Mouse (Mus musculus): Measurements from ENCODE around the gene Erf. TPM values are rescaled to one million over a fixed set of nuclear protein-coding genes. Genes with fewer than 3 reads are reported as not detected.
A peak's percentile ranks its signal among the peaks of the same experiment; 100 is the strongest.

Gene Erf
- polyA plus RNA-seq, 1 experiment from 2014 or later, result 8.5 TPM

DNA sequence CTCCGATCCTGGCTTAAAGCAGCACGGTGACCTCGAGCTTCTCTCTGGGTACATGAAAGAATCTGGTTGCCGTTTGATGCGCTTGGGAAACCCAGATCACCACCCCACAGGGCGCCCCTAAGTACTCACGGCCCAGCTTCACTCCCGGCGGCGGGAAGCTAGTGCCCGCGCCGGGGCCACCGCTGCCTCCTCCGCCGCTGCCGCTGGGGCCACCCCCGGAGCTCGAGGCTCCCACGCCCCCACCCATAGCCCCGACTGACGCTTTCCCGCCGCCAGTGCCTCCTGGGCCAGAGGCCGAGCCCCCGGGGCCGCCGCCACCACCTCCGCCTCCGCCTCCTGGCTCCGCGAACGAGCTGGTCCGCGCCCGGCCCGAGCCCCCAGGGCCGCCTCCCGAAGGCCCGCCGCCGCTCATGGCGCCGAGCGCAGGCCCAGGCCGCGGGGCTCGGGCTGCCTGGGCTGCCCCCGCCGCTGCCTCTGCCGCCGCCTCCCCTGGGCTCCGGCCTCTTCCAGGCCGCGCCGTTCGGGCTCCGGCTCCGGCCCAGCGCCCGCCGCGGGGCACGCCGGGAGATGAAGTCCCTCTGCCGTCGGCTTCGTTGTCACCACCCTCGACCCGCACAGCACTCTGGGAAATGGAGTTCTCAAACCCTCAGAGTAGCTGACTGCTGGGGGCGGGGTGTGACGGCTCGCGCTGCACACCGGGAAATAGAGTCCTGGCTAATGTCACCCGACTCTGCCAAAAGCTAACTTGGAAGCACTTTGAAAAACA, 13.1 kb downstream of the Erf start, which contains the start of gene Gsk3a:
Gsk3a (minus strand) TSS at position 603 of the 766 bp plus-strand sequence.
- peak within 1 kb of the TSS; percentile 82 for H3K4me2 ChIP-seq (ENCODE audit: low read depth, low read length)
- no peaks in the 10 kb centered on the region for H3K9me3 ChIP-seq (replicated peaks; ENCODE audit: control insufficient read depth, low read length)
- peak; percentile 85 for ATAC-seq (replicated peaks; ENCODE audit: extremely low read depth, insufficient read depth, low FRiP score)
- under 1% methylated on average over 69 of the region's 76 CpGs for WGBS
- peak within 1 kb of the TSS; percentile 95 for H3K27ac ChIP-seq (ENCODE audit: low read length)
- peak within 1 kb of the TSS; percentile 90 for H3K4me3 ChIP-seq (ENCODE audit: low read length)
- peaks cover 12% of the 10 kb centered on the region for H3K36me3 ChIP-seq (ENCODE audit: control insufficient read depth, insufficient read depth)
- peak within 1 kb of the TSS; percentile 98 for H3K9ac ChIP-seq (ENCODE audit: low read length)
- no peaks in the 10 kb centered on the region for H3K27me3 ChIP-seq (ENCODE audit: control insufficient read depth, insufficient read depth, low read length)
- peaks cover 36% of the 10 kb centered on the region for H3K4me1 ChIP-seq (ENCODE audit: control insufficient read depth, insufficient read depth, low read length)

- ATAC-seq (replicated peaks; ENCODE audit: extremely low read depth, insufficient read depth, low FRiP score), result no peak
- WGBS, result 92% methylated on average over 5 of the region's 5 CpGs
- Histone ChIP-seq H3K27me3 (ENCODE audit: control insufficient read depth, insufficient read depth, low read length) (no peaks in the 10 kb centered on the region), H3K27ac (ENCODE audit: low read length) (no peak overlapping the region), H3K4me3 (ENCODE audit: low read length) (no peak overlapping the region), H3K9me3 (replicated peaks; ENCODE audit: control insufficient read depth, low read length) (no peaks in the 10 kb centered on the region), H3K9ac (ENCODE audit: low read length) (0 out of 2 replicates have a peak overlapping the region, but pooled peaks have one; percentile 14), H3K4me1 (ENCODE audit: control insufficient read depth, insufficient read depth, low read length) (peaks cover 28% of the 10 kb centered on the region), H3K4me2 (ENCODE audit: low read depth, low read length) (no peak overlapping the region), H3K36me3 (ENCODE audit: control insufficient read depth, insufficient read depth) (peaks cover 28% of the 10 kb centered on the region)
Measured at GRCm38 (mm10) chr7:25235526-25235925, 15.0 kb downstream of the Erf start.

DNA sequence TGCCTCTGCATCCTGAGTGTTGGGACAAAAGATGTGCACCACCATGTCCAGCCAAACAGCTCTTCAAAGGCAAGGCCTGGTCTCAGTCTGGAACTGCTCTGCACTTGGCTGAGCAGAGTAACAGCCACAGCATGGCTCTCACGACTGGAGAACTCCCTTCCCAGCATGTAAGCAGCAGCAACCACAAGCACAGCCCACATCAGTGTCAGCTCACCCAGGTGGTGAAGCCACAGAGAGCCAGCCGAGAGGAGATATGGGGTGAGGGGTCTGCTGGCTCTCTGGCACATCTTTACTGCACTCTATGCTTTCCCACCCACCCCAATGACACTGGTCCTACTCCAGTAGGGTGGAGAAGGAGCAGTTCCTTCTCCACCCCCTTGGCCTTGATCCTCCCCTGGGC, 17.5 kb downstream of the Erf start:
- peak overlapping the region; percentile 33; the same call in 1 of the 2 replicates for H3K27ac ChIP-seq (ENCODE audit: low read length)
- 68% methylated on average over 2 of the region's 2 CpGs for WGBS
- no peaks in the 10 kb centered on the region for H3K9me3 ChIP-seq (replicated peaks; ENCODE audit: control insufficient read depth, low read length)
- H3K4me3 ChIP-seq (ENCODE audit: low read length), result no peak overlapping the region
- H3K27me3 ChIP-seq (ENCODE audit: control insufficient read depth, insufficient read depth, low read length), result no peaks in the 10 kb centered on the region
- H3K4me2 ChIP-seq (ENCODE audit: low read depth, low read length), result no peak overlapping the region
- ATAC-seq (replicated peaks; ENCODE audit: extremely low read depth, insufficient read depth, low FRiP score), result no peak
- H3K9ac ChIP-seq (ENCODE audit: low read length), result no peak overlapping the region
- peaks cover 16% of the 10 kb centered on the region for H3K4me1 ChIP-seq (ENCODE audit: control insufficient read depth, insufficient read depth, low read length)
- H3K36me3 ChIP-seq (ENCODE audit: control insufficient read depth, insufficient read depth), result peaks cover 50% of the 10 kb centered on the region

- Histone ChIP-seq H3K27ac (ENCODE audit: low read length) (peak overlapping the region; percentile 57; the same call in 1 of the 2 replicates), H3K9me3 (replicated peaks; ENCODE audit: control insufficient read depth, low read length) (no peaks in the 10 kb centered on the region), H3K36me3 (ENCODE audit: control insufficient read depth, insufficient read depth) (peaks cover 59% of the 10 kb centered on the region), H3K9ac (ENCODE audit: low read length) (no peak overlapping the region), H3K4me1 (ENCODE audit: control insufficient read depth, insufficient read depth, low read length) (peaks cover 16% of the 10 kb centered on the region), H3K4me3 (ENCODE audit: low read length) (no peak overlapping the region), H3K4me2 (ENCODE audit: low read depth, low read length) (no peak overlapping the region), H3K27me3 (ENCODE audit: control insufficient read depth, insufficient read depth, low read length) (no peaks in the 10 kb centered on the region)
- WGBS, result 56% methylated on average over 5 of the region's 5 CpGs
- no peak for ATAC-seq (replicated peaks; ENCODE audit: extremely low read depth, insufficient read depth, low FRiP score)
Measured at GRCm38 (mm10) chr7:25232101-25232648, 18.4 kb downstream of the Erf start.

DNA sequence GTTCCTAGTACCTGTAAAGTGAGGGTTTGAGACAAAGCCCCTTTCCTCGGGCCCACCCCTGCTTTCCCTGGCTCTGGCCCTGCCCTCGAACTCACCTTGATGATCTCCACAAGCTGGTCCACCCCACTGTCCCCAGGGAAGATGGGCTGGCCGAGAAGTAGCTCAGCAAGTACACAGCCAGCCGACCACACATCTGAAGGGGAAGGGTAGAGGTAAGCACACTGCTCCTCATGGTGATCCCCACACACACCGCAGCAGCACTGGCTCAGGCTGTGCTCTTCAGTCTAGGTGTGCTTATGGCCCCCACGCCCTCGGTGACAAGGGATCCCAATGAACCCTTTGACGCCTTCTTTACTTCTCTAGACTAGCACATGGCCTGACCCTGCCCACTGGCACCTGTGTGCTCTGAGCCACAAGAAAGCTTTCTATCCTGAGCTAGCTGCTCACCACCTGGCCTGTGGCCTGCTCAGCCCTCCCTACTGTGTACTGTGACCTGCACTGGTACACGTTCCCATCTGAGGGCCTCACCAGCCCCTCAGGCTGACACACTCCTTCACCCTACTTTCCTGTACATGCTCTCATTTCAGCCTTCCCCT, 19.8 kb downstream of the Erf start:
- no peak overlapping the region for H3K4me2 ChIP-seq (ENCODE audit: low read depth, low read length)
- 0 out of 2 replicates have a peak, but pooled peaks have one; percentile 26 for ATAC-seq (replicated peaks; ENCODE audit: extremely low read depth, insufficient read depth, low FRiP score)
- H3K9ac ChIP-seq (ENCODE audit: low read length), result no peak overlapping the region
- H3K27ac ChIP-seq (ENCODE audit: low read length), result no peak overlapping the region
- no peaks in the 10 kb centered on the region for H3K27me3 ChIP-seq (ENCODE audit: control insufficient read depth, insufficient read depth, low read length)
- H3K9me3 ChIP-seq (replicated peaks; ENCODE audit: control insufficient read depth, low read length), result no peaks in the 10 kb centered on the region
- peaks cover 71% of the 10 kb centered on the region for H3K36me3 ChIP-seq (ENCODE audit: control insufficient read depth, insufficient read depth)
- no peak overlapping the region for H3K4me3 ChIP-seq (ENCODE audit: low read length)
- peaks cover 6% of the 10 kb centered on the region for H3K4me1 ChIP-seq (ENCODE audit: control insufficient read depth, insufficient read depth, low read length)
- WGBS, result 74% methylated on average over 9 of the region's 9 CpGs

- Histone ChIP-seq H3K27ac (ENCODE audit: low read length) (no peak overlapping the region), H3K4me2 (ENCODE audit: low read depth, low read length) (no peak overlapping the region), H3K36me3 (ENCODE audit: control insufficient read depth, insufficient read depth) (peaks cover 68% of the 10 kb centered on the region), H3K27me3 (ENCODE audit: control insufficient read depth, insufficient read depth, low read length) (no peaks in the 10 kb centered on the region), H3K9ac (ENCODE audit: low read length) (no peak overlapping the region), H3K4me3 (ENCODE audit: low read length) (no peak overlapping the region), H3K4me1 (ENCODE audit: control insufficient read depth, insufficient read depth, low read length) (no peaks in the 10 kb centered on the region), H3K9me3 (replicated peaks; ENCODE audit: control insufficient read depth, low read length) (no peaks in the 10 kb centered on the region)
- 96% methylated on average over 1 of the region's 1 CpGs for WGBS
- no peak for ATAC-seq (replicated peaks; ENCODE audit: extremely low read depth, insufficient read depth, low FRiP score)
Measured at GRCm38 (mm10) chr7:25227523-25228300, 22.8 kb downstream of the Erf start.

DNA sequence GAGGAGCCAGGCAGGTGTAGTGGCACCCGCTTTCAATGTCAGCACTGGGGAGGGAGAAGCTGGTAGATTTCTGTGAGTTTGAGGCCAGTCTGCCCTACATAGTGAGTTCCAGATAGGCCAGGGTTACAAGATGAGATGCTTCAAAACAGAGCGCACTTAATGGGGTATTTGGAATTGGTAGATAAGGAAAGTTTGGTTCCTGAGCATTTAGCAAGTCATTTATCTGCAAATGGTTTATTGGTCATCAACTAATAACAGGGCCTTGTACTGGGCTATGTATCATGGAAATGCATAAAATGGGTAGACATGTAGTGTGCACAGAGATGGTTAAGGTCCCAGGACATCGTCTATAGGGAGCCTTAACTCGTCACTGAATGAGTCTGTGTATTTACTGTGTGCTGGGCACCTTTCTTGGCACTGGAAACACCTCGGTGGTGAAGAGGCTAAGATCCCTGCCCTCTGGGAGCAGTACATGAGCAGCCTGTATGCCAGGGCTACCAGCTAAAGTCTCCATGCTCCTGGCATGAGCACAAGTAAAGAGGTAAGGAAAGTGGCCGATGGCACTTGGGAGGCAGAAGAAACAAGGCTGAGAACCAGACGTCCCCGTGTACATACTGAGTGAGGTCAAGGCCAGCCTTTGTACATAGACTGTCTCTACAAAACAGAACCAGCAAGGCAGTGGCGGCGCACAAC, 28.1 kb downstream of the Erf start:
- Histone ChIP-seq H3K27me3 (ENCODE audit: control insufficient read depth, insufficient read depth, low read length) (no peaks in the 10 kb centered on the region), H3K4me3 (ENCODE audit: low read length) (peak overlapping the region; percentile 83), H3K27ac (ENCODE audit: low read length) (no peak overlapping the region), H3K4me2 (ENCODE audit: low read depth, low read length) (peak overlapping the region; percentile 68), H3K4me1 (ENCODE audit: control insufficient read depth, insufficient read depth, low read length) (peaks cover 27% of the 10 kb centered on the region), H3K36me3 (ENCODE audit: control insufficient read depth, insufficient read depth) (peaks cover 23% of the 10 kb centered on the region), H3K9ac (ENCODE audit: low read length) (peak overlapping the region; percentile 84), H3K9me3 (replicated peaks; ENCODE audit: control insufficient read depth, low read length) (no peaks in the 10 kb centered on the region)
- ATAC-seq (replicated peaks; ENCODE audit: extremely low read depth, insufficient read depth, low FRiP score), result no peak
- WGBS, result 79% methylated on average over 10 of the region's 10 CpGs

DNA sequence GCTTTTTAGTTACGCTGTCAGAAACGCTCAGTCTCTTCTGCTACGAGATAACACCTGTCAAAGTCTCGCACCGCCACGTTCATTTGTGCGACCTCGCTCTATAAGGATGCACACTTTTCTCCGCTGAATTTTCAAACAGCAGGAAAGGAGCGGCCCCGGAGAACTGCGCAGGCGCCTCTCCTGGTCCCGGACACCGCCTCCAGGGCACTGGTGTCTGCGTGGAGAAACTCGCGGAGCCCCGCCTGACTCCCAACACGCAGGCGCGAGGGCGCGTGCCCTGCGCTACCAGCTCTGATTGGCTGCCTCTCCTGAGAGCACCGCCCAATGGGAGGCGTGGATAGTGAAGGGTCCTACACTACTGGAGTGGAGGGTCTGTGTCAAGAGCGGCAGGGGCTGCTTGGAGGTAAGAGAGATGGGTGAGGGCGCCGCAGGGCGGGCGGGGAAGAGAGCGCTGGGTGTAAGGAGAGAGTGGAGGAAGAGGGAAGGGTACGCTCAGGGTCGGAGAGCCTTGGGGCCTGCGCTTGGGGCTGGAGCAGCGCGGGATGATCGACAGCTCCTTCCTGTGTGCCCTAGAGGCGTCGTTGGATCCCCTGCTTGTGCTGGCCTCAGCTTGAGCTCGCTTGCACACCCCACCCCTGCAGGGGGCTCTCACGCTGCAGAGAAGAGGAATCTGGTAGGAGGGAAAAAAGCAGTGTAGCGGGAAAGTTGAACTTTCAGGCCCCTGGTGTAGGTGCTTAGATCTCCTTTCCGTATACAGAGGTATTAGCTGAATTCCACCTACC, 29.3 kb downstream of the Erf start, which contains the start of gene Zfp526:
Zfp526 (plus strand) TSS at position 324 of the 782 bp plus-strand sequence.
- 1% methylated on average over 45 of the region's 45 CpGs for WGBS
- H3K36me3 ChIP-seq (ENCODE audit: control insufficient read depth, insufficient read depth), result peaks cover 14% of the 10 kb centered on the region
- peak within 1 kb of the TSS; percentile 83 for H3K4me3 ChIP-seq (ENCODE audit: low read length)
- peak within 1 kb of the TSS; percentile 88 for H3K27ac ChIP-seq (ENCODE audit: low read length)
- peaks cover 27% of the 10 kb centered on the region for H3K4me1 ChIP-seq (ENCODE audit: control insufficient read depth, insufficient read depth, low read length)
- no peaks in the 10 kb centered on the region for H3K9me3 ChIP-seq (replicated peaks; ENCODE audit: control insufficient read depth, low read length)
- peak within 1 kb of the TSS; percentile 84 for H3K9ac ChIP-seq (ENCODE audit: low read length)
- ATAC-seq (replicated peaks; ENCODE audit: extremely low read depth, insufficient read depth, low FRiP score), result peak; percentile 90
- no peaks in the 10 kb centered on the region for H3K27me3 ChIP-seq (ENCODE audit: control insufficient read depth, insufficient read depth, low read length)
- peak within 1 kb of the TSS; percentile 96 for H3K4me2 ChIP-seq (ENCODE audit: low read depth, low read length)

Data from heart, embryonic 16.5 days (tissue).